Mouse (Mus musculus) cerebellum, adult 2 months (tissue): ENCODE results near the gene Apol7e.

ENCODE experiments used
- CTCF ChIP-seq: fragments of 200-500 bp; IDR thresholded peaks from 2 replicates; pipeline ENCODE4 v1.5.1; 2011; ENCODE audit warnings: low read depth, mild to moderate bottlenecking, control low read depth, low read length, moderate library complexity, borderline replicate concordance; ENCODE audit not compliant: insufficient read depth
- POLR2A ChIP-seq: fragments of 200-500 bp; IDR thresholded peaks from 2 replicates; pipeline ENCODE4 v1.6.1; 2011; ENCODE audit warnings: low read length, control low read depth, borderline replicate concordance; ENCODE audit not compliant: insufficient read depth

GRCm38 (mm10) chr15:77757586-77758226 is 59.0 kb downstream of the Apol7e start:
- TF ChIP-seq CTCF: no peak
- TF ChIP-seq POLR2A: no peak
